Mouse (Mus musculus) cerebellum, adult 11 months (tissue): Measurements from ENCODE around the gene Btg3.

ENCODE experiments used
- DNase-seq: peaks from one replicate; pipeline ENCODE4 v3.0.0; 2022

Gene Btg3

GRCm38 (mm10) chr16:78301183-78301830 lies 75.7 kb downstream of the Btg3 start, which contains the start of gene Cxadr:
TSS of gene Cxadr (plus strand) at chr16:78301489.
- DNase-seq, result peak; percentile 73

- DNase-seq, result no peak
Measured at GRCm38 (mm10) chr16:78296114-78296513, 80.9 kb downstream of the Btg3 start.

GRCm38 (mm10) chr16:78295601-78296000 lies 81.4 kb downstream of the Btg3 start:
- no peak for DNase-seq

GRCm38 (mm10) chr16:78294606-78295275 lies 82.3 kb downstream of the Btg3 start:
- no peak for DNase-seq

- no peak for DNase-seq
Measured at GRCm38 (mm10) chr16:78294051-78294450, 82.9 kb downstream of the Btg3 start.

GRCm38 (mm10) chr16:78283231-78283630 lies 93.8 kb downstream of the Btg3 start:
- DNase-seq, result no peak
